Mouse (Mus musculus) kidney, adult 9 months (tissue): ENCODE measurements around the gene Krt88.

ENCODE experiments used
- DNase-seq: peaks from one replicate; pipeline ENCODE4 v3.0.0; 2022

The Krt88 gene

DNA sequence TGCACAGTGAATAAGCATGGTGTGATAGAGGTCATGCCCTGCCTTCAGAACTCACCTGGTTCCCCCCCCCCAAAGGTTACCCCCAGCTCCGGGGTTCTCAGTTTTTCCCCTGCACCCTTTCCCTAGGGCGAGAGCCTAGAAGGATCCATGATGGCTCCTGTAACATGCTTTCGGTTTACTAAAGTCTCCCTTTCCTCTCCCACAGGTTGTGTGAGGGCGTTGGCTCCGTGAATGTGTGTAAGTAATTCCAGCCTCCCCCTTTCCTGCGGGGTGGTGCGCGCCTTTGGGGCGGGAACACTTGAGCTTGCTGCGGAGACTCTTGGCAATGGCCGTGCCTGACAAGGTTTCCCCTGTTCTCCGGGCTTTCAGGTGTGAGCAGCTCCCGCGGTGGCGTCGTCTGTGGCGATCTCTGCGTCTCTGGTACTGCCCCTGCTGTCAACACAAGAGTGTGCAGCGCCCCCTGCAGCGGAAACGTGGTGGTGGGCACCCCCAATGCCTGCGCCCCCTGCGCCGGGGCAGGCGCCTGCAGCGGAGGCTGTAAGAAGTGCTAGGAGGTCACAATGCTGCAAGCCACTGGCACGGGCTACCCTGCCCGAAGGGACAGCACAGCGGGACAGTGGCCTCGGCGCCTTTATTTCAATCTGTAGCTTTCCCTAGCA is 31.6 kb downstream of the Krt88 start:
- DNase-seq, result peak; percentile 20

DNA sequence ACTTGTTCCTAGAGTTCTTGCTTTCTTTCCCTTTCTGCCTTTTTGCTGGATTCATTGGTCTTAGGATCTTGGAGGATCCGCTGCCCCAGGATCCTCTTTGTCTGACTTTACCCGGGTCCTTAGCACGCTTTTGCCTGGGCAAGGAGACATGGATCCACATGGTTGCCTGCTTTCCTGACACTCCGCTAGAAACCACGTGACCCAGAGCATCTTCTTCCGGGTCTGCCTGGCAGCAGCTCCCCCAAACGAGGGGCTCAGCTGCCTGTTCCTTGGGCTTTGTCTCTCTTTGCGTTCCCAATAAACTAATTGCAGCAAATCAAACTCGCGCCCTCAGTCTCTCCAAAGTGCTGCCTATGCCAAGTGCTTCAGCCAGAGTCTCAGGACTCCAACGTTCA is 32.1 kb downstream of the Krt88 start:
- DNase-seq, result no peak

- no peak for DNase-seq
Observed at GRCm38 (mm10) chr15:101482056-101482455, 34.5 kb downstream of the Krt88 start.

DNA sequence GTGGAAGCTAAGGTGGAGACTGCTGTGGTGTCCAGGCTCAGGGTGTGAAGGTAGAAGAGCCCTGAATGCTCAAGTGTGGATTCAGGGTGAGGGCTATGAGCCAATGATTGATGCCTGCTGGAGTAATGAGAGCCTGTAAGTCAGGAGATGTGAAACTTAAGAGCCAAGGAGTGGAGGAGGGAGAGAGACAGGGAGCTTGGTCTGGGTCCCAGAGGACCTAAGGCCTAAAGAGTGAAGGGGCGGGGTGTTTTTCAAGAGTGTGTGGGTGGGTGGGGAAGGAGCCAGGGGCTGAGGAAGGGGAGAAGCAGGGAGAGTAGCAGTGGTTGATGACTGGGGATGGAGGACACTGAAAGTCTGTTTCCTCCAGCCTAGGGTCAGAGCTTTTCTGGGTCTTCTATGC is 36.1 kb downstream of the Krt88 start:
- no peak for DNase-seq

DNA sequence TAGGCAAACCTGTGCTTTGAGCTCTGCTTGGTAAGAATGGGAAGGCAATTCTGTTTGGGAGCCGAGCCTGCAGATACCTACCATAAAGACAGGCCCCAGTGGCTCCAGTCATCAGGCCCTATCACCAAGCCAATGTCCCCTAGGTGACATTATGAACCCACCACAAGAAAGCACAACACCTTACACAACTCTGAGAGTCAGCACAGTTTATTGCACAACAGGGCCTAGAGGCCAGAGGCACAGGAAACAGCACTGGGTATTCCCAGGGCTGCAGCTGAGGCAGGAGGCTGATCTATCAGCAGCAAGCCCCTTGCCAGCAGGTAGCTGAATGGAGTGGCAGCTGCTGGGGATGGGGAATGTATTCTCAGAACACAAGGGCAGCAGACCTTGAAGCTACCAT is 37.4 kb downstream of the Krt88 start:
- DNase-seq, result no peak

GRCm38 (mm10) chr15:101485911-101486635 is 38.5 kb downstream of the Krt88 start:
- no peak for DNase-seq

- no peak for DNase-seq
Observed at GRCm38 (mm10) chr15:101491431-101491830, 43.9 kb downstream of the Krt88 start, which contains the start of gene Krt83. Gene Krt83, minus strand, starts transcription at chr15:101491512.

DNA sequence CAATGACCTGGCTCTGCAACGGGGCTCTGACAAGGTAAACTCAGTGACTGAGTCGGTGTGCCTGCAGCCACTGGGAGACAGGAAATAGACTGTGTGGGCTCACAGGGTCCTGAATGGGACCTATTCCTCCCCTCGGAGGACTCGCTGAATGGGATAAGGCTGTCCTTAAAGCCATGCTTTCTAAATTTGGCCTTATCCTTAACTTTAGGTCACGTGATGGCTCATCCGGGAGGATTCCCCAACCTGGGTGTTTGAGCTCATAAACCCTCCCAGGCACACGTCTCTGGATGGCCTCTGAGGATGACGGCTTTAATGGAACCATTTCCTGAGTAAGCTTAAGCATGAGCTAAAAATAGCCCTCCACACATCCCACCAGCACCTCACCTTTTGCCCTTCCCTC is 45.2 kb downstream of the Krt88 start:
- DNase-seq, result no peak

GRCm38 (mm10) chr15:101493713-101494112 is 46.2 kb downstream of the Krt88 start:
- no peak for DNase-seq

GRCm38 (mm10) chr15:101494203-101494602 is 46.7 kb downstream of the Krt88 start:
- DNase-seq, result no peak

DNA sequence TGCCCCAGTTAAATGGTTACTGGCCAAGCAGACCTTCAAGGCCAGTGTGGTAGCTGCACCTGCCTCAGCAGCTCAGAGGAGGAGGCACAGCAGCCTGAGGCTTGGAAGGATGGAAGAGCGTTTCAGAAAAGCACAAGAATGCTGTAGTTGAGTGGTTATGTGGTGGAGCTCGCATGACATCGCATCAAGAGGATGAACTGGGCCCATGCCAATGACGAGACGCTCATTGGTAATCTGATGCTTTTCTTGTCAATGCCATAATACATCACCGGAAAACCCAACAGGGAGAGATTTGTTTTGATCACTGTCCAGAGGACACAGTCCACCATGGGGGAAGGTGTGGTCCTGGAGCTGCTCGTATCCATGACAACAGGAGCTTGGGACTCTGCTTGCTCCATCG is 47.7 kb downstream of the Krt88 start:
- no peak for DNase-seq

DNA sequence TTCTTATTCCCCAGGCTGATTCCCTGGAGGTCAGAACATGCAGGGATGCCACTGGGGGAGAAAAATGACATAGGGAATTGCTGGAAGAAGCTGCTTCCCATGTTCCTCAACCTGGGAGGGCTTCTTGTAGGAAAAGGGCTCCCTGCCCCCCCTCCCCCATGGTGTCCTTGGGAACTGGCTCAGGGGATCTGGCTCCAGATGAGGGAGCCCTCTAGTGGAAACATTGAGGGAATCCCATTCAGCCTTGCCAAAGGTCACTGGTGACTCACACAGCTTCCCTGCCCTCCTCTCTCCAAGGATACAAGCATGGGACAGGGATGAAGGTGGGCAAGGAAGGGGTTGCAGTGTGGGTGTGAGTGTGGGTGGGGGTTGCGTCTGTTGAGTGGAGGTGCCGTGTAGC is 49.6 kb downstream of the Krt88 start:
- DNase-seq, result peak; percentile 58
